25 mouse cellular contexts compared by ENCODE assay signal in the genomic region with DNA sequence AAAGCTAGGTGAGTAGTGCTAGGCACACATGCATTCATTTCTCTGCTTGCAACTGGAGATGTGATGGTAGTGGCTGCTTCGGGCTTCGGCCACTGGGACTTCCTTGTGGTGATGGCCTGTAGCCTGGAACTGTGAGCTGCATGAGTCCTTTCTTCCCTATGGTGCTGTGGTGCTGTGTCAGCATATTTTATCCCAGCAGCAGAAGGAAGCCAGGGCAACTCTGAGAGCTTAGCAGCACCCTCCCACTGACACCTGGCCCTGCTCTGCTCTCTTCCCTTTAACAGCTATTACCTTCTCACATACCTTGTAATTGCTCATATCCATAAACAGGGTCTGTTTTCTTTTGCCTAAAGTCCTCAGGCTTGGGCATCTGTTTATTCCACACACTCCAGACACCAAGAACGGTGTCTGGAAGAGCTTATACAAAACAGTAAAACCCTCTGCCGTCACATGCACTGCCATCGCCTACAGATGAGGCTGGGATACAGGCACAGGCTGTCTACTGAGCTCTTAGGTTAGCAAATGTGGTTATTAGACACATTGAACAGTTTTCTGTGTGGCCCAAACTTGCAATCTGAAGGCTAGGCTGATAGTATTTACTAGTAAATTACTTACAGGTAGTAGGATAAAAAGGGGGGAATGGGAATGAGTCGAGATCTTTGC.
DNase-seq lines count a peak whose midpoint lies in the region; ATAC-seq and TF ChIP-seq lines count a peak whose summit lies in the region.
"Had no signal": no experiment of that assay in that cellular context is flagged by ENCODE, and none has a peak within 500 bp of the region (broad histone marks: within the 10 kb centered on the region; RNA-seq: fewer than 3 reads in every experiment).

No protein-coding gene starts in this region.

- TF ChIP-seq CTCF in left cerebral cortex, adult 2 months (IDR thresholded peaks at IDR 0.05), result no peak

- DNase-seq in frontal cortex, postnatal 10 days (ENCODE audit: low spot score in 2 of 2), result no peak
- DNase-seq in left cerebral cortex, adult 2 months (ENCODE audit: extremely low spot score in 1 of 2, low spot score in 2 of 2), result no peak
- DNase-seq in left cerebral cortex, postnatal 14 days (ENCODE audit: low spot score in 2 of 2), result no peak
- peak; percentile 41 for DNase-seq in MN1 (ENCODE audit: low spot score)
- no peak for DNase-seq in thymus, postnatal 14 days
- DNase-seq in heart, adult 8-10 months (ENCODE audit: low spot score), result no peak
- DNase-seq: adrenal gland, adult 8-10 months; adrenal gland, postnatal 25 days; cerebellum, adult 18-20 months; cerebellum, adult 9-10 months; cerebellum, postnatal 14 days; gastrocnemius, postnatal 10 days; gastrocnemius, postnatal 36 days; heart, adult 2 months had no signal

- H3K4me3 ChIP-seq in left cerebral cortex, adult 2 months, result no peak overlapping the region
- H3K4me3 ChIP-seq: embryonic facial prominence, embryonic 12.5 days; embryonic facial prominence, embryonic 15.5 days; erythroblast, embryonic 14.5 days; forebrain, embryonic 10.5 days; forebrain, embryonic 13.5 days; heart, adult 2 months; hindbrain, embryonic 12.5 days; hindbrain, embryonic 15.5 days had no signal

- peak; percentile 64 for ATAC-seq in frontal cortex, adult (ENCODE audit: low TSS enrichment)
- ATAC-seq in erythroid progenitor cell, adult 5-6 weeks (replicated peaks; ENCODE audit: low FRiP score, poor library complexity, severe bottlenecking), result 0 out of 2 replicates have a peak, but pooled peaks have one; percentile 28
- ATAC-seq: activated CD4-positive, CD25-positive, alpha-beta regulatory T cell, adult 4 months; forebrain, embryonic 13.5 days; forebrain, embryonic 16.5 days had no signal

- intact Hi-C loops in left cerebral cortex, adult 2 months (cut with DNase I), result no loop called here
- intact Hi-C loops in left cerebral cortex, postnatal 14 days (cut with DNase I), result no loop called here

- H3K27ac ChIP-seq in left cerebral cortex, adult 2 months, result peak overlapping the region; percentile 86
- H3K27ac ChIP-seq: embryonic facial prominence, embryonic 12.5 days; embryonic facial prominence, embryonic 15.5 days; forebrain, embryonic 10.5 days; forebrain, embryonic 13.5 days; heart, adult 2 months; hindbrain, embryonic 12.5 days; hindbrain, embryonic 15.5 days had no signal
